Mouse (Mus musculus) retina, postnatal 1 day (tissue): ENCODE data around the gene Rtl8c.
"Not testable (repeated sequence)": the region's sequence is repeated elsewhere in the genome, so short reads cannot be mapped to it uniquely, and the experiment has no call there.

Experiments
- DNase-seq: peaks from one replicate; pipeline ENCODE4 v3.0.0-alpha.2; 2012

The Rtl8c gene

GRCm38 (mm10) chrX:53607242-53608121 lies at the start of gene Rtl8c:
Rtl8c (plus strand) TSS chrX:53608032.
- peak; percentile 85 for DNase-seq

GRCm38 (mm10) chrX:53579311-53579710 lies 28.5 kb upstream of the Rtl8c start:
- no peak for DNase-seq

GRCm38 (mm10) chrX:53581407-53581806 lies 26.4 kb upstream of the Rtl8c start:
- not testable (repeated sequence) for DNase-seq

GRCm38 (mm10) chrX:53583404-53583803 lies 24.4 kb upstream of the Rtl8c start:
- not testable (repeated sequence) for DNase-seq

- DNase-seq, result not testable (repeated sequence)
These were observed 7.8 kb upstream of the Rtl8c start for GRCm38 (mm10) chrX:53599993-53600392.

GRCm38 (mm10) chrX:53606176-53606575 lies 1.7 kb upstream of the Rtl8c start:
- DNase-seq, result not testable (repeated sequence)

- DNase-seq, result peak; percentile 46
These were observed 436 bp downstream of the Rtl8c start for GRCm38 (mm10) chrX:53608122-53608813.

GRCm38 (mm10) chrX:53608879-53609278 lies 1.0 kb downstream of the Rtl8c start, which contains the start of gene Gm14597:
Gm14597 (minus strand) TSS chrX:53608979.
- not testable (repeated sequence) for DNase-seq

- peak; percentile 74 for DNase-seq
These were observed 2.7 kb downstream of the Rtl8c start for GRCm38 (mm10) chrX:53610571-53610970.

GRCm38 (mm10) chrX:53611395-53611794 lies 3.6 kb downstream of the Rtl8c start:
- not testable (repeated sequence) for DNase-seq

GRCm38 (mm10) chrX:53638107-53638506 lies 30.3 kb downstream of the Rtl8c start:
- DNase-seq, result not testable (repeated sequence)

GRCm38 (mm10) chrX:53642604-53642979 lies 34.8 kb downstream of the Rtl8c start:
- DNase-seq, result not testable (repeated sequence)

GRCm38 (mm10) chrX:53642980-53643961 lies 35.4 kb downstream of the Rtl8c start, which contains the start of gene Rtl8a:
Rtl8a (minus strand) TSS chrX:53643682.
- DNase-seq, result peak; percentile 92

- DNase-seq, result no peak
These were observed 38.1 kb downstream of the Rtl8c start for GRCm38 (mm10) chrX:53645885-53646284.

GRCm38 (mm10) chrX:53652917-53653316 lies 45.1 kb downstream of the Rtl8c start:
- DNase-seq, result not testable (repeated sequence)
